Mouse (Mus musculus) ES-E14 (cell line): ENCODE results near the gene Rgp1. TPM values are rescaled to one million over a fixed set of nuclear protein-coding genes. Genes with fewer than 3 reads are reported as not detected.

Experiments used
- DNase-seq: peaks from one replicate; pipeline ENCODE4 v3.0.0-alpha.2; 2013; ENCODE audit warnings: low read depth, low spot score
- H3K27ac ChIP-seq: 2 replicates; pipeline ENCODE4 v1.5.1; 2012; ENCODE audit warnings: low read depth, mild to moderate bottlenecking, low read length, moderate library complexity, mixed read lengths; ENCODE audit not compliant: poor library complexity, insufficient read depth, severe bottlenecking
- H3K36me3 ChIP-seq: 2 replicates; pipeline ENCODE4 v1.6.1; 2012; ENCODE audit warnings: mild to moderate bottlenecking, low read length, moderate library complexity, mixed read lengths; ENCODE audit not compliant: control insufficient read depth, poor library complexity, insufficient read depth, severe bottlenecking
- H3K4me1 ChIP-seq, 2 experiments: fragments of 150-350 bp in 1 of 2; sonication (generic) in 1 of 2; 2 replicates each; pipeline ENCODE4 v1.6.1; 2012; ENCODE audit warnings: low read length in 2 of 2, mild to moderate bottlenecking in 1 of 2, mixed read lengths in 1 of 2; ENCODE audit not compliant: control insufficient read depth in 2 of 2, insufficient read depth in 2 of 2, poor library complexity in 1 of 2
- H3K4me3 ChIP-seq, 2 experiments: fragments of 150-350 bp in 1 of 2; sonication (generic) in 1 of 2; 2 replicates each; pipeline ENCODE4 v1.5.1; 2012; ENCODE audit warnings: low read length in 2 of 2, low read depth in 1 of 2, mild to moderate bottlenecking in 1 of 2, mixed read lengths in 1 of 2; ENCODE audit not compliant: insufficient read depth in 1 of 2, poor library complexity in 1 of 2, severe bottlenecking in 1 of 2
- H3K9ac ChIP-seq: 2 replicates; pipeline ENCODE4 v1.6.1; 2012; ENCODE audit warnings: low read depth, mild to moderate bottlenecking, low read length, mixed read lengths; ENCODE audit not compliant: poor library complexity, insufficient read depth, severe bottlenecking
- H3K9me3 ChIP-seq: fragments of 150-350 bp; sonication (generic); 2 replicates; pipeline ENCODE4 v1.6.1; 2012; ENCODE audit warnings: low read depth, mild to moderate bottlenecking, low read length; ENCODE audit not compliant: control insufficient read depth, insufficient read depth
- CHD2 ChIP-seq: IDR thresholded peaks from 2 replicates; pipeline ENCODE4 v1.6.1; 2014; ENCODE audit warnings: mild to moderate bottlenecking, low read depth, low read length, inconsistent platforms
- HCFC1 ChIP-seq: IDR thresholded peaks from 2 replicates; pipeline ENCODE4 v1.6.1; 2012; ENCODE audit warnings: low read length, inconsistent platforms, borderline replicate concordance; ENCODE audit not compliant: insufficient read depth
- MAFK ChIP-seq: IDR thresholded peaks from 2 replicates; pipeline ENCODE4 v1.6.1; 2014; ENCODE audit warnings: mild to moderate bottlenecking, low read depth, low read length, inconsistent platforms; ENCODE audit not compliant: insufficient read depth
- ZC3H11A ChIP-seq: IDR thresholded peaks from 2 replicates; pipeline ENCODE4 v1.6.1; 2012; ENCODE audit warnings: low read depth, mild to moderate bottlenecking, inconsistent platforms, low read length, borderline replicate concordance
- ZNF384 ChIP-seq: IDR thresholded peaks from 2 replicates; pipeline ENCODE4 v1.6.1; 2012; ENCODE audit warnings: low read depth, low read length, inconsistent platforms
- in situ Hi-C, 2 experiments: fragments of 600-800 bp; cut with MboI; formaldehyde crosslinking; loops; one replicate each; pipeline ENCODE4 v1.15.1; 2025; ENCODE audit warnings: low sequenced_read_pairs in 2 of 2, inconsistent platforms in 1 of 2; ENCODE audit not compliant: unreplicated experiment in 2 of 2
- total RNA-seq: library from RNA; depleted of rRNA; stranded (reverse); fragments of 300-350 nt; gene quantifications from 2 replicates; pipeline ENCODE4 v1.2.3, GENCODE M21; 2012

The Rgp1 gene
- total RNA-seq, 1 experiment = 27.1 TPM

DNA sequence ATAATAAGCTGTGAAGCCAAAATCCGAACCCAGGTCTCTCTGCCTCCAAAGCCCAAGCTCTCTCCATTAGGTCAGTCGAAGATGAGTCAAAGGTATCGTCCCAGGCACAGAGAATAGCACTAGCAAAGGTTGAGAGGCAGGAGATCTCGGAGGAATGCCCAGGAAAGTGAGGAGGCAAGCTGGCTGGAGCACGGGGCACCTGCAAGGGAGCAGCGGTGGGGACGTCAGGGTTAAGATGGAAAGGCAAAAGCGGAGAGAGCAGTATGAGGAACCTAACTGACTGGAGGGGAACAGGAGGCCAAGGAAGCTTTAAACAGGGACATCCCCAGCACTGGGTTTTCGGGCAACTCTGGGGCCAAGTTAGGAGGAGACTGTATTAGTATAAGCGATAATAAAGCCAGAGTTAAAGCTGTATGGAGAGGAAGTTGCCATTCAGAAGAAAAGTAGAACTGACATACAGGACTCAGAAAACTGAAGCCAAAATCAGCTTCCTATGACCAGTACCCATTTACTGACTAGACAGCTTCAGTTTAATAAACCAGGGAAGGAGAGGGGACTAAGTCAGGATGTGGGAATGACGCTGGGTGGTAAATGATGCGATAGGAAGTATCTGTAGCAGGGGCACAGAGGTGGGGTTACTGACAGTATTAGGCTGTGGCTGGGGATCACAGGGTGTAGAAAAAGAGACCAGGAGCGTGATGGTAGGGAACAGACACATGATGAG is 18.8 kb upstream of the Rgp1 start:
- H3K4me3 ChIP-seq = no peak overlapping the region
- peaks cover 25 to 34% of the 10 kb centered on the region in 2 experiments for H3K4me1 ChIP-seq
- in situ Hi-C loops = no loop called here
- no peak for DNase-seq
- no peak for TF ChIP-seq ZC3H11A
- no peak for TF ChIP-seq CHD2
- no peak for TF ChIP-seq HCFC1
- no peak for TF ChIP-seq ZNF384
- no peak for TF ChIP-seq MAFK
- peak overlapping the region; percentile 15; the same call in 1 of the 2 replicates for H3K9ac ChIP-seq
- peaks cover 19% of the 10 kb centered on the region for H3K36me3 ChIP-seq
- H3K27ac ChIP-seq = no peak overlapping the region
- no peaks in the 10 kb centered on the region for H3K9me3 ChIP-seq

DNA sequence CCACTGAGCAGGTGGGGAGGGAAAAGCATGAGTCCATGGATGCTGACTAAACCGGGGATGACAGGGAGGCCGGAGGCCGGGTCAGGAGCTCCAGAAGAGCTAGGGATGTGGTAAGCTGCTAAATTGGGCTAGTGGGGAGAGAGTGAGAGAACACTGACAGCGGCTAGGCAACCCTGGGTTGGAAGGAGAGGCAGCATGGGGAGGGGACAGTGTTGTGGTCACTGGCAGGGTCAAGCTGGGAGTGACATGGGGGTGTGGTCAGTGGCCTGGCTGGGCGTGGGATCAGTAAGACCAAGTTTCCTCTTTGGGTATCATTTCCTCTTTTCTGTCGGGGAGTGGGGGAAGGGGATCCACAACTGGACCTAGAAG is 18.3 kb upstream of the Rgp1 start:
- Histone ChIP-seq H3K9me3 (no peaks in the 10 kb centered on the region), H3K36me3 (peaks cover 14% of the 10 kb centered on the region), H3K9ac (peak overlapping the region; percentile 10; the same call in 1 of the 2 replicates), H3K27ac (no peak overlapping the region), H3K4me3 (no peak overlapping the region; a peak in 1 of 4 replicates), H3K4me1 (peaks cover 25 to 34% of the 10 kb centered on the region in 2 experiments)
- in situ Hi-C loops = no loop called here
- TF ChIP-seq CHD2 = no peak
- TF ChIP-seq HCFC1 = no peak
- no peak for TF ChIP-seq ZC3H11A
- no peak for TF ChIP-seq MAFK
- no peak for TF ChIP-seq ZNF384
- no peak for DNase-seq

DNA sequence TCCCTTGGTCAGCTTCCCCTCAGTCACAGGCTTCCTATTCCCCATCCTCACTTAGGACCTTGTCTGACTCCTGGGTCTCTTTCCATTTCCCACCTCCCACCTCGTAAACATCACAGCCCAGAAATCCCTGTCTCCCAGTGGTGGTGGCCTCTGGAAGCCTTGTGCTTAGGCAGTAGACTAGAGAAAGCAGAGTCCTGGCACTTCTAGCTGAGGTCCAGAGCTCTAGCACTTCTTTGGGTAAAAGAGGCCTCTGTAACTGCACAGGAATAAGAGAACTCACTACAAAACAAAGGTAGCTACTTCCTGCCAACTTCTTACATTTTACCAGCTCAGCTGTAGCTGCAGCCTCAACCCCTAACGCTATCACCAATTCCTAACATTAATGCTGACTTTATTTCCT is 17.5 kb upstream of the Rgp1 start:
- peaks cover 8% of the 10 kb centered on the region for H3K36me3 ChIP-seq
- no peaks in the 10 kb centered on the region for H3K9me3 ChIP-seq
- peaks cover 25 to 34% of the 10 kb centered on the region in 2 experiments for H3K4me1 ChIP-seq
- TF ChIP-seq CHD2 (no peak), HCFC1 (no peak), MAFK (no peak), ZC3H11A (no peak), ZNF384 (no peak)
- no peak overlapping the region; the same call in 1 of the 2 replicates for H3K9ac ChIP-seq
- DNase-seq = no peak
- H3K4me3 ChIP-seq = peak overlapping the region; percentile 72 to 73; a peak in 2 of 4 replicates
- no peak overlapping the region for H3K27ac ChIP-seq
- in situ Hi-C loops = no loop called here

DNA sequence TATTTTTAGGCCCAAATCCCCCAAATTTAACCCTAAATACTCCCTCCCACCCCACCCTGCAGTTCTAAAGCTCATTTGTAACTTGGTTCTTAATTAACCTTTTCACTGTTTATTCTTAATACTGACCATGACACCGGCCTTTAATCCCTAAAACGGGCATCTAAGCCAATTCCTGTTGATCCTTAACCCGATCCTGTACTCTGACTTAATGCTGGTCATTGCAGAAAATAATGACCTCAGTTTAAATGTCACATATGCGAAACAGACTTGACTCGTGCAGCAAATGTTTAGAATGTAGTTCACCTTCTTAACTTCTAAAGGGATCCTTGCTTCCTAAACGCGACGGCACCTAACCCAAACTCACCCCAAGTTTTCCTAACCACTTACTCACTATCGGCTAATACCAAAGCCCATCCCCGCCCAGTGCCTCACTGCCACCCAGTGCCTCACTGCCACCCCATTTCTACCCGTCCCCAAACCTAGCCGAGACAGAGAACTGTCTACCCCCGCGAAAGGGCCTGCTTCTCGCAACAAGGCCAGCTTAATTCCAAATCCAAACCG is 17.0 kb upstream of the Rgp1 start:
- TF ChIP-seq CHD2 = no peak
- no peak for TF ChIP-seq ZC3H11A
- TF ChIP-seq HCFC1 = no peak
- no peak for TF ChIP-seq MAFK
- no peak for TF ChIP-seq ZNF384
- H3K36me3 ChIP-seq = peaks cover 7% of the 10 kb centered on the region; the same call in 1 of the 2 replicates
- H3K4me3 ChIP-seq = peak overlapping the region; percentile 72 to 73
- no peaks in the 10 kb centered on the region for H3K9me3 ChIP-seq
- H3K4me1 ChIP-seq = peaks cover 22 to 32% of the 10 kb centered on the region in 2 experiments
- peak overlapping the region; percentile 87 for H3K27ac ChIP-seq
- no peak for DNase-seq
- in situ Hi-C loops = no loop called here
- H3K9ac ChIP-seq = peak overlapping the region; percentile 81
